ENCODE assay signal across 10 mouse cellular contexts in the genomic region with DNA sequence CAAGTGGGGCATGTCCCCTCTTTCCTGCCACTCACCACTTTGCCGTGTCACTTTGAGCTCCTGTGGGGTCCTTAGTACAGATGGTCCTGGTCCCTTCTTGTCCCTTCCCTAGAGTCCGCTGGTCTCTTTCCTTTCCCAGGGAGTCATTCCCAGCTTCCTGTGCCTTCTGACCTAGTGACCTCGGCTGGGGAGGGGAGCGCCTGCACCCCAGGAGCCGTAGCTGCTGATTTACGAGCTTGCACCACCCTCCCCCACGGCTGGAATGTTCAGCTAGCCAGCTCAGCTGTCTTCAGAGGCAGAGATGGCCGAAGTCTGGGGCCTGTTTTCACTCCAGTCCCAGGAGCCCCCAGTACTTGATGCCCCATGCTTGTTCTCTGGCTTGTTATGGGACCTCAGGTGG. TPM values are rescaled to one million over a fixed set of nuclear protein-coding genes. Genes with fewer than 3 reads are reported as not detected.
DNase-seq lines count a peak whose midpoint lies in the region; ATAC-seq and TF ChIP-seq lines count a peak whose summit lies in the region.
"Had no signal": no experiment of that assay in that cellular context is flagged by ENCODE, and none has a peak within 500 bp of the region (broad histone marks: within the 10 kb centered on the region; RNA-seq: fewer than 3 reads in every experiment).

No protein-coding gene starts in this region.

- no peak overlapping the region for H3K9ac ChIP-seq in hindbrain, postnatal 0 days (replicated peaks; ENCODE audit: low read length)
- H3K9ac ChIP-seq in heart, embryonic 13.5 days: peak overlapping the region; percentile 70
- H3K9ac ChIP-seq in neural tube, embryonic 11.5 days (ENCODE audit: low read length): no peak overlapping the region
- H3K9ac ChIP-seq in forebrain, postnatal 0 days: no peak overlapping the region
- H3K9ac ChIP-seq in hindbrain, embryonic 11.5 days (ENCODE audit: low read depth, low read length): no peak overlapping the region
- H3K9ac ChIP-seq: neural tube, embryonic 13.5 days had no signal

- H3K27me3 ChIP-seq in hindbrain, embryonic 10.5 days (ENCODE audit: insufficient read depth, poor library complexity, severe bottlenecking): peaks cover 83% of the 10 kb centered on the region
- 0 out of 2 replicates have a peak, but pooled peaks cover 7% of the 10 kb centered on the region for H3K27me3 ChIP-seq in hindbrain, postnatal 0 days (ENCODE audit: insufficient read depth, low read length)
- no peaks in the 10 kb centered on the region for H3K27me3 ChIP-seq in heart, embryonic 13.5 days (replicated peaks)
- 0 out of 2 replicates have a peak, but pooled peaks cover 3% of the 10 kb centered on the region for H3K27me3 ChIP-seq in neural tube, embryonic 11.5 days (ENCODE audit: control insufficient read depth, insufficient read depth, low read length)
- peaks cover 7% of the 10 kb centered on the region for H3K27me3 ChIP-seq in forebrain, postnatal 0 days (ENCODE audit: insufficient read depth, low read length)
- peaks cover 2% of the 10 kb centered on the region; the same call in 1 of the 2 replicates for H3K27me3 ChIP-seq in hindbrain, embryonic 11.5 days (ENCODE audit: control insufficient read depth, insufficient read depth, low read length)
- H3K27me3 ChIP-seq: CH12.LX had no signal

- no peak for TF ChIP-seq CTCF in hindbrain, postnatal 0 days (IDR thresholded peaks at IDR 0.05; ENCODE audit: low read depth)
- TF ChIP-seq CTCF in forebrain, postnatal 0 days (IDR thresholded peaks at IDR 0.05; ENCODE audit: low read depth): no peak

- peak overlapping the region; percentile 85 for H3K27ac ChIP-seq in hindbrain, embryonic 10.5 days
- H3K27ac ChIP-seq in hindbrain, postnatal 0 days: no peak overlapping the region
- peak overlapping the region; percentile 93 for H3K27ac ChIP-seq in heart, embryonic 13.5 days (replicated peaks)
- H3K27ac ChIP-seq in neural tube, embryonic 11.5 days (ENCODE audit: low read depth, low read length): no peak overlapping the region
- no peak overlapping the region for H3K27ac ChIP-seq in forebrain, postnatal 0 days (ENCODE audit: low read depth, low read length)
- no peak overlapping the region for H3K27ac ChIP-seq in hindbrain, embryonic 11.5 days (ENCODE audit: low read depth, low read length)
- H3K27ac ChIP-seq: neural tube, embryonic 13.5 days had no signal

- peak; percentile 54 for DNase-seq in hindbrain, embryonic 10.5 days (ENCODE audit: low spot score)
- DNase-seq in hindbrain, postnatal 0 days (ENCODE audit: low spot score): no peak
- peak; percentile 91 to 94 for DNase-seq in kidney, postnatal 4 days
- peak; percentile 39 for DNase-seq in neural tube, embryonic 11.5 days (ENCODE audit: low spot score)
- no peak for DNase-seq in right cerebral cortex, postnatal 25 days
- DNase-seq in forebrain, postnatal 0 days: no peak
- no peak for DNase-seq in hindbrain, embryonic 11.5 days (ENCODE audit: low spot score)

- no peak for ATAC-seq in hindbrain, postnatal 0 days
- ATAC-seq in heart, embryonic 13.5 days (ENCODE audit: extremely low read depth, insufficient number of reproducible peaks, low FRiP score, low TSS enrichment): no peak
- no peak for ATAC-seq in neural tube, embryonic 11.5 days (ENCODE audit: insufficient read depth, low FRiP score, low TSS enrichment)
- no peak for ATAC-seq in forebrain, postnatal 0 days
- no peak for ATAC-seq in hindbrain, embryonic 11.5 days (ENCODE audit: low FRiP score)

- peaks cover 88% of the 10 kb centered on the region for H3K4me1 ChIP-seq in hindbrain, embryonic 10.5 days (replicated peaks)
- no peaks in the 10 kb centered on the region for H3K4me1 ChIP-seq in hindbrain, postnatal 0 days (ENCODE audit: insufficient read depth, low read length)
- H3K4me1 ChIP-seq in heart, embryonic 13.5 days: peaks cover 86% of the 10 kb centered on the region
- peaks cover 31% of the 10 kb centered on the region for H3K4me1 ChIP-seq in neural tube, embryonic 11.5 days (ENCODE audit: control insufficient read depth, insufficient read depth, low read length)
- H3K4me1 ChIP-seq in forebrain, postnatal 0 days (ENCODE audit: insufficient read depth): no peaks in the 10 kb centered on the region
- peaks cover 6% of the 10 kb centered on the region for H3K4me1 ChIP-seq in hindbrain, embryonic 11.5 days (replicated peaks; ENCODE audit: control insufficient read depth, insufficient read depth, low read length)

- no peak overlapping the region for H3K4me2 ChIP-seq in hindbrain, postnatal 0 days (ENCODE audit: low read depth, low read length)
- H3K4me2 ChIP-seq in heart, embryonic 13.5 days: peak overlapping the region; percentile 56
- no peak overlapping the region for H3K4me2 ChIP-seq in neural tube, embryonic 11.5 days (ENCODE audit: low read depth)
- H3K4me2 ChIP-seq in forebrain, postnatal 0 days (ENCODE audit: low read depth): no peak overlapping the region
- H3K4me2 ChIP-seq in hindbrain, embryonic 11.5 days (replicated peaks; ENCODE audit: low read depth, low read length): no peak overlapping the region
- H3K4me2 ChIP-seq: neural tube, embryonic 13.5 days had no signal

- no peaks in the 10 kb centered on the region for H3K36me3 ChIP-seq in hindbrain, embryonic 10.5 days
- H3K36me3 ChIP-seq in hindbrain, postnatal 0 days (ENCODE audit: insufficient read depth, low read length): no peaks in the 10 kb centered on the region
- H3K36me3 ChIP-seq in heart, embryonic 13.5 days: no peaks in the 10 kb centered on the region
- no peaks in the 10 kb centered on the region for H3K36me3 ChIP-seq in neural tube, embryonic 11.5 days (ENCODE audit: control insufficient read depth, insufficient read depth, low read length)
- H3K36me3 ChIP-seq in forebrain, postnatal 0 days (ENCODE audit: insufficient read depth): no peaks in the 10 kb centered on the region
- H3K36me3 ChIP-seq in hindbrain, embryonic 11.5 days (ENCODE audit: control insufficient read depth, insufficient read depth, low read length): no peaks in the 10 kb centered on the region
- H3K36me3 ChIP-seq: neural tube, embryonic 13.5 days had no signal

- H3K9me3 ChIP-seq in hindbrain, embryonic 10.5 days: no peaks in the 10 kb centered on the region
- no peaks in the 10 kb centered on the region for H3K9me3 ChIP-seq in hindbrain, postnatal 0 days (ENCODE audit: low read length)
- H3K9me3 ChIP-seq in heart, embryonic 13.5 days: no peaks in the 10 kb centered on the region
- H3K9me3 ChIP-seq in neural tube, embryonic 11.5 days (ENCODE audit: control insufficient read depth, low read length): no peaks in the 10 kb centered on the region
- H3K9me3 ChIP-seq in forebrain, postnatal 0 days (ENCODE audit: low read length): no peaks in the 10 kb centered on the region
- no peaks in the 10 kb centered on the region for H3K9me3 ChIP-seq in hindbrain, embryonic 11.5 days (ENCODE audit: control insufficient read depth, low read length)
- H3K9me3 ChIP-seq: neural tube, embryonic 13.5 days had no signal

- peak overlapping the region; percentile 16 for H3K4me3 ChIP-seq in hindbrain, embryonic 10.5 days
- H3K4me3 ChIP-seq in hindbrain, postnatal 0 days (ENCODE audit: low read length): no peak overlapping the region
- H3K4me3 ChIP-seq in heart, embryonic 13.5 days: no peak overlapping the region
- H3K4me3 ChIP-seq in neural tube, embryonic 11.5 days (ENCODE audit: low read depth, low read length): no peak overlapping the region
- H3K4me3 ChIP-seq in forebrain, postnatal 0 days (ENCODE audit: low read depth, low read length): no peak overlapping the region
- no peak overlapping the region for H3K4me3 ChIP-seq in hindbrain, embryonic 11.5 days (ENCODE audit: low read depth, low read length)
- H3K4me3 ChIP-seq: neural tube, embryonic 13.5 days had no signal

- WGBS in hindbrain, embryonic 10.5 days: 4% methylated on average over 8 of the region's 8 CpGs
- WGBS in hindbrain, postnatal 0 days: 18% methylated on average over 8 of the region's 8 CpGs
- 5% methylated on average over 8 of the region's 8 CpGs for WGBS in heart, embryonic 13.5 days
- WGBS in neural tube, embryonic 11.5 days: 2% methylated on average over 8 of the region's 8 CpGs
- 28% methylated on average over 8 of the region's 8 CpGs for WGBS in forebrain, postnatal 0 days
- 8% methylated on average over 8 of the region's 8 CpGs for WGBS in hindbrain, embryonic 11.5 days

RNA-seq across cellular contexts. Expression of a gene that starts 8.7 kb away (rescaled TPM):
- polyA plus RNA-seq in hindbrain, embryonic 10.5 days (2016; fragmentation: Nextera tagmentation; extraction: Ambion mirVana): 10.4 and 11.9 TPM in 2 replicates
- total RNA-seq in hindbrain, postnatal 0 days (2014; rRNA removed): 1.6 and 2.1 TPM in 2 replicates
- 1.5 and 1.8 TPM in 2 replicates for polyA plus RNA-seq in hindbrain, postnatal 0 days (2015; fragmentation: Nextera tagmentation; extraction: Ambion mirVana)
- 18.9 and 19.0 TPM in 2 replicates for polyA plus RNA-seq in heart, embryonic 13.5 days (2015; fragmentation: Nextera tagmentation; extraction: Ambion mirVana)
- polyA plus RNA-seq in neural tube, embryonic 11.5 days (2014; fragmentation: Nextera tagmentation; extraction: Ambion mirVana): 6.1 and 6.5 TPM in 2 replicates
- total RNA-seq in forebrain, postnatal 0 days (2014; rRNA removed): 2.7 and 4.0 TPM in 2 replicates
- 0.72 and 1.1 TPM in 2 replicates for polyA plus RNA-seq in forebrain, postnatal 0 days (2015; fragmentation: Nextera tagmentation; extraction: Ambion mirVana)
- 3.8 and 5.4 TPM in 2 replicates for polyA plus RNA-seq in hindbrain, embryonic 11.5 days (2014; fragmentation: Nextera tagmentation; extraction: Ambion mirVana)

RNA-seq across cellular contexts. Expression of a gene that starts 18.0 kb away (rescaled TPM):
- 38.1 and 41.5 TPM in 2 replicates for polyA plus RNA-seq in hindbrain, embryonic 10.5 days (2016; fragmentation: Nextera tagmentation; extraction: Ambion mirVana)
- total RNA-seq in hindbrain, postnatal 0 days (2014; rRNA removed): 22.5 and 34.6 TPM in 2 replicates
- 18.0 and 18.8 TPM in 2 replicates for polyA plus RNA-seq in hindbrain, postnatal 0 days (2015; fragmentation: Nextera tagmentation; extraction: Ambion mirVana)
- polyA plus RNA-seq in heart, embryonic 13.5 days (2015; fragmentation: Nextera tagmentation; extraction: Ambion mirVana): 24.4 and 27.5 TPM in 2 replicates
- 26.1 and 29.8 TPM in 2 replicates for polyA plus RNA-seq in neural tube, embryonic 11.5 days (2014; fragmentation: Nextera tagmentation; extraction: Ambion mirVana)
- total RNA-seq in forebrain, postnatal 0 days (2014; rRNA removed): 23.5 and 25.5 TPM in 2 replicates
- polyA plus RNA-seq in forebrain, postnatal 0 days (2015; fragmentation: Nextera tagmentation; extraction: Ambion mirVana): 16.8 and 18.1 TPM in 2 replicates
- 17.9 and 21.3 TPM in 2 replicates for polyA plus RNA-seq in hindbrain, embryonic 11.5 days (2014; fragmentation: Nextera tagmentation; extraction: Ambion mirVana)

RNA-seq across cellular contexts. Expression of a gene that starts 19.1 kb away (rescaled TPM):
- 19.0 and 21.5 TPM in 2 replicates for polyA plus RNA-seq in hindbrain, embryonic 10.5 days (2016; fragmentation: Nextera tagmentation; extraction: Ambion mirVana)
- 24.4 and 39.2 TPM in 2 replicates for total RNA-seq in hindbrain, postnatal 0 days (2014; rRNA removed)
- polyA plus RNA-seq in hindbrain, postnatal 0 days (2015; fragmentation: Nextera tagmentation; extraction: Ambion mirVana): 7.7 and 8.0 TPM in 2 replicates
- 20.0 and 20.1 TPM in 2 replicates for polyA plus RNA-seq in heart, embryonic 13.5 days (2015; fragmentation: Nextera tagmentation; extraction: Ambion mirVana)
- polyA plus RNA-seq in neural tube, embryonic 11.5 days (2014; fragmentation: Nextera tagmentation; extraction: Ambion mirVana): 16.4 and 19.1 TPM in 2 replicates
- 14.5 and 14.7 TPM in 2 replicates for total RNA-seq in forebrain, postnatal 0 days (2014; rRNA removed)
- 4.5 and 6.1 TPM in 2 replicates for polyA plus RNA-seq in forebrain, postnatal 0 days (2015; fragmentation: Nextera tagmentation; extraction: Ambion mirVana)
- polyA plus RNA-seq in hindbrain, embryonic 11.5 days (2014; fragmentation: Nextera tagmentation; extraction: Ambion mirVana): 12.2 and 12.9 TPM in 2 replicates

RNA-seq across cellular contexts. Expression of a gene that starts 25.7 kb away (rescaled TPM):
- 0.19 and 0.21 TPM in 2 replicates for polyA plus RNA-seq in hindbrain, embryonic 10.5 days (2016; fragmentation: Nextera tagmentation; extraction: Ambion mirVana)
- total RNA-seq in hindbrain, postnatal 0 days (2014; rRNA removed): 0.29 and 0.63 TPM in 2 replicates
- polyA plus RNA-seq in hindbrain, postnatal 0 days (2015; fragmentation: Nextera tagmentation; extraction: Ambion mirVana): 0.20 and 0.45 TPM in 2 replicates
- 0.17 and 0.27 TPM in 2 replicates for polyA plus RNA-seq in heart, embryonic 13.5 days (2015; fragmentation: Nextera tagmentation; extraction: Ambion mirVana)
- 0.12 and 0.13 TPM in 2 replicates for polyA plus RNA-seq in neural tube, embryonic 11.5 days (2014; fragmentation: Nextera tagmentation; extraction: Ambion mirVana)
- total RNA-seq in forebrain, postnatal 0 days (2014; rRNA removed): not detected in 2 replicates
- polyA plus RNA-seq in forebrain, postnatal 0 days (2015; fragmentation: Nextera tagmentation; extraction: Ambion mirVana): 0.01 TPM in 1 of 2 replicates, not detected in the other
- 0.09 TPM in 1 of 2 replicates, not detected in the other for polyA plus RNA-seq in hindbrain, embryonic 11.5 days (2014; fragmentation: Nextera tagmentation; extraction: Ambion mirVana)

Comparison
In these comparisons a context has a peak if more than half of its experiments do, and no peak if none do; other contexts are left out.
1. DNase-seq: peak in hindbrain, embryonic 10.5 days (single experiment), kidney, postnatal 4 days (2 of 2) and neural tube, embryonic 11.5 days (single experiment); none in hindbrain, postnatal 0 days (single experiment), right cerebral cortex, postnatal 25 days (single experiment), forebrain, postnatal 0 days (single experiment) and hindbrain, embryonic 11.5 days (single experiment).
2. H3K27ac ChIP-seq: peak in hindbrain, embryonic 10.5 days (single experiment) and heart, embryonic 13.5 days (single experiment); none in hindbrain, postnatal 0 days (single experiment), neural tube, embryonic 11.5 days (single experiment), forebrain, postnatal 0 days (single experiment) and hindbrain, embryonic 11.5 days (single experiment).